ENCODE assay signal across 15 mouse cellular contexts in genomic region chr10:91528305-91528704, GRCm38 (mm10).
DNase-seq lines count a peak whose midpoint lies in the region; ATAC-seq and TF ChIP-seq lines count a peak whose summit lies in the region.
"Had no signal": no experiment of that assay in that cellular context is flagged by ENCODE, and none has a peak within 500 bp of the region (broad histone marks: within the 10 kb centered on the region; RNA-seq: fewer than 3 reads in every experiment).

No protein-coding gene starts in this region.

- TF ChIP-seq POLR2A in bone marrow, adult 2 months (IDR thresholded peaks at IDR 0.05; ENCODE audit: borderline replicate concordance, control insufficient read depth, low read depth, low read length), result no peak

- H3K9ac ChIP-seq in intestine, embryonic 14.5 days (ENCODE audit: low read length), result no peak overlapping the region
- no peak overlapping the region for H3K9ac ChIP-seq in intestine, embryonic 16.5 days (ENCODE audit: low read depth, low read length)
- H3K9ac ChIP-seq in lung, embryonic 14.5 days, result no peak overlapping the region
- H3K9ac ChIP-seq: liver, embryonic 13.5 days; neural tube, embryonic 12.5 days; stomach, embryonic 15.5 days had no signal

- no peaks in the 10 kb centered on the region for H3K9me3 ChIP-seq in intestine, embryonic 14.5 days (ENCODE audit: control insufficient read depth, low read length)
- no peaks in the 10 kb centered on the region for H3K9me3 ChIP-seq in intestine, embryonic 16.5 days (ENCODE audit: control insufficient read depth, low read length)
- H3K9me3 ChIP-seq in lung, embryonic 14.5 days (ENCODE audit: low read depth, low read length), result no peaks in the 10 kb centered on the region
- H3K9me3 ChIP-seq: stomach, embryonic 15.5 days had no signal

- no peaks in the 10 kb centered on the region for H3K27me3 ChIP-seq in intestine, embryonic 14.5 days (replicated peaks; ENCODE audit: control insufficient read depth, insufficient read depth, low read length)
- H3K27me3 ChIP-seq in intestine, embryonic 16.5 days (replicated peaks; ENCODE audit: control insufficient read depth, insufficient read depth, low read length), result no peaks in the 10 kb centered on the region
- H3K27me3 ChIP-seq in lung, embryonic 14.5 days (ENCODE audit: insufficient read depth, low read length), result no peaks in the 10 kb centered on the region
- H3K27me3 ChIP-seq: liver, embryonic 13.5 days; neural tube, embryonic 12.5 days; stomach, embryonic 15.5 days had no signal

- H3K36me3 ChIP-seq in intestine, embryonic 14.5 days (ENCODE audit: control insufficient read depth, insufficient read depth, low read length), result no peaks in the 10 kb centered on the region
- no peaks in the 10 kb centered on the region for H3K36me3 ChIP-seq in intestine, embryonic 16.5 days (ENCODE audit: control insufficient read depth, insufficient read depth, low read length)
- H3K36me3 ChIP-seq in lung, embryonic 14.5 days (ENCODE audit: insufficient read depth), result no peaks in the 10 kb centered on the region
- H3K36me3 ChIP-seq: liver, embryonic 13.5 days; neural tube, embryonic 12.5 days; stomach, embryonic 15.5 days had no signal

- peak; percentile 31 for TF ChIP-seq CTCF in lung, embryonic 14.5 days (IDR thresholded peaks at IDR 0.05; ENCODE audit: low read depth)
- TF ChIP-seq CTCF in bone marrow, adult 2 months (IDR thresholded peaks at IDR 0.05; ENCODE audit: control insufficient read depth, insufficient read depth, low read length), result peak; percentile 7; the same call in 1 of the 2 replicates

- H3K4me3 ChIP-seq in intestine, embryonic 14.5 days (ENCODE audit: low read depth, low read length), result no peak overlapping the region
- no peak overlapping the region for H3K4me3 ChIP-seq in intestine, embryonic 16.5 days (ENCODE audit: low read length)
- no peak overlapping the region for H3K4me3 ChIP-seq in lung, embryonic 14.5 days (ENCODE audit: low read depth, low read length)
- no peak overlapping the region for H3K4me3 ChIP-seq in bone marrow, adult 2 months (replicated peaks; ENCODE audit: control insufficient read depth, low read depth, low read length)
- H3K4me3 ChIP-seq: liver, embryonic 13.5 days; neural tube, embryonic 12.5 days; stomach, embryonic 15.5 days had no signal

- WGBS in intestine, embryonic 14.5 days, result 75% methylated on average over 2 of the region's 2 CpGs
- 82% methylated on average over 2 of the region's 2 CpGs for WGBS in intestine, embryonic 16.5 days
- 79% methylated on average over 2 of the region's 2 CpGs for WGBS in lung, embryonic 14.5 days
- WGBS in bone marrow, adult 2 months, result 59% methylated on average over 2 of the region's 2 CpGs

- H3K4me2 ChIP-seq in intestine, embryonic 14.5 days (ENCODE audit: low read length), result no peak overlapping the region
- H3K4me2 ChIP-seq in intestine, embryonic 16.5 days (ENCODE audit: low read depth, low read length), result no peak overlapping the region
- no peak overlapping the region for H3K4me2 ChIP-seq in lung, embryonic 14.5 days
- H3K4me2 ChIP-seq: liver, embryonic 13.5 days; neural tube, embryonic 12.5 days; stomach, embryonic 15.5 days had no signal

- H3K4me1 ChIP-seq in intestine, embryonic 14.5 days (replicated peaks; ENCODE audit: control insufficient read depth, insufficient read depth, low read length), result no peaks in the 10 kb centered on the region
- H3K4me1 ChIP-seq in intestine, embryonic 16.5 days (ENCODE audit: control insufficient read depth, insufficient read depth, low read length), result no peaks in the 10 kb centered on the region
- H3K4me1 ChIP-seq in lung, embryonic 14.5 days (ENCODE audit: insufficient read depth), result no peaks in the 10 kb centered on the region
- no peaks in the 10 kb centered on the region for H3K4me1 ChIP-seq in bone marrow, adult 2 months (ENCODE audit: control insufficient read depth, insufficient read depth, low read length)
- H3K4me1 ChIP-seq: liver, embryonic 13.5 days; neural tube, embryonic 12.5 days; stomach, embryonic 15.5 days had no signal

- no peak for ATAC-seq in intestine, embryonic 14.5 days (replicated peaks; ENCODE audit: low FRiP score, low TSS enrichment, low read depth)
- ATAC-seq in intestine, embryonic 16.5 days, result no peak
- ATAC-seq in lung, embryonic 14.5 days (ENCODE audit: insufficient read depth), result no peak
- ATAC-seq: midbrain, embryonic 16.5 days had no signal

- peak; percentile 7 for DNase-seq in intestine, embryonic 14.5 days (ENCODE audit: low spot score)
- no peak for DNase-seq in lung, embryonic 14.5 days
- no peak for DNase-seq in lung, postnatal 36 days
- peak; percentile 58 for DNase-seq in ES-CJ7 (ENCODE audit: low read depth, low spot score)
- no peak for DNase-seq in spleen, postnatal 36 days (ENCODE audit: low spot score in 2 of 2)
- DNase-seq in spleen, adult 18-20 months, result no peak
- DNase-seq: cerebellum, postnatal 25 days; kidney, postnatal 4 days; liver, embryonic 13.5 days had no signal

- H3K27ac ChIP-seq in intestine, embryonic 14.5 days (ENCODE audit: low read depth), result no peak overlapping the region
- no peak overlapping the region for H3K27ac ChIP-seq in intestine, embryonic 16.5 days (ENCODE audit: low read length)
- H3K27ac ChIP-seq in lung, embryonic 14.5 days (ENCODE audit: low read depth), result no peak overlapping the region
- no peak overlapping the region for H3K27ac ChIP-seq in bone marrow, adult 2 months (ENCODE audit: control insufficient read depth, insufficient read depth, low read depth, low read length, poor library complexity)
- H3K27ac ChIP-seq: liver, embryonic 13.5 days; macrophage; neural tube, embryonic 12.5 days; stomach, embryonic 15.5 days had no signal

Comparison
In these comparisons a context has a peak if more than half of its experiments do, and no peak if none do; other contexts are left out.
1. DNase-seq: peak in intestine, embryonic 14.5 days (single experiment) and ES-CJ7 (single experiment); none in lung, embryonic 14.5 days (single experiment), lung, postnatal 36 days (single experiment), spleen, postnatal 36 days (0 of 2) and spleen, adult 18-20 months (0 of 2).